Mouse (Mus musculus) forebrain, embryonic 12.5 days (tissue): Measurements from ENCODE around the gene Zfp287. TPM values are rescaled to one million over a fixed set of nuclear protein-coding genes. Genes with fewer than 3 reads are reported as not detected.

ENCODE experiments used
- ATAC-seq: fragments of 200-750 bp; cut with Nextera tagmentation; 2 replicates; pipeline ENCODE4 v1.8.0; 2017; ENCODE audit warnings: moderate TSS enrichment; ENCODE audit not compliant: low FRiP score
- H3K27ac ChIP-seq: fragments of 300-500 bp; sonication (generic); 2 replicates; pipeline ENCODE4 v1.5.1; 2016; ENCODE audit warnings: mild to moderate bottlenecking
- H3K27me3 ChIP-seq: fragments of 300-500 bp; sonication (generic); 2 replicates; pipeline ENCODE4 v1.6.1; 2016; ENCODE audit warnings: mild to moderate bottlenecking
- H3K36me3 ChIP-seq: fragments of 300-500 bp; sonication (generic); replicated peaks from 2 replicates; pipeline ENCODE4 v1.6.1; 2016; ENCODE audit warnings: mild to moderate bottlenecking
- H3K4me1 ChIP-seq: fragments of 300-500 bp; sonication (generic); 2 replicates; pipeline ENCODE4 v1.6.1; 2016
- H3K4me2 ChIP-seq: fragments of 300-500 bp; sonication (generic); 2 replicates; pipeline ENCODE4 v1.6.1; 2016; ENCODE audit warnings: mild to moderate bottlenecking, moderate library complexity
- H3K4me3 ChIP-seq: fragments of 300-500 bp; sonication (generic); replicated peaks from 2 replicates; pipeline ENCODE4 v1.5.1; 2016; ENCODE audit warnings: mild to moderate bottlenecking
- H3K9ac ChIP-seq: fragments of 300-500 bp; sonication (generic); 2 replicates; pipeline ENCODE4 v1.6.1; 2016; ENCODE audit warnings: mild to moderate bottlenecking
- H3K9me3 ChIP-seq: fragments of 300-500 bp; sonication (generic); 2 replicates; pipeline ENCODE4 v1.6.1; 2016
- WGBS: fragments of 180-500 bp; shearing (Covaris S2); methylation state at CpG from one replicate; pipeline ENCODE4 v1.1.7; 2016; 5-methylcytosine and 5-hydroxymethylcytosine counted together
- polyA plus RNA-seq: library from polyadenylated mRNA; unstranded; fragments of >200 nt; fragmentation: Nextera tagmentation; extraction: Ambion mirVana; gene quantifications from 2 replicates; pipeline ENCODE4 v1.2.1, GENCODE M21; 2016

Gene Zfp287
- polyA plus RNA-seq, 1 experiment from 2014 or later: 20.5 TPM

DNA sequence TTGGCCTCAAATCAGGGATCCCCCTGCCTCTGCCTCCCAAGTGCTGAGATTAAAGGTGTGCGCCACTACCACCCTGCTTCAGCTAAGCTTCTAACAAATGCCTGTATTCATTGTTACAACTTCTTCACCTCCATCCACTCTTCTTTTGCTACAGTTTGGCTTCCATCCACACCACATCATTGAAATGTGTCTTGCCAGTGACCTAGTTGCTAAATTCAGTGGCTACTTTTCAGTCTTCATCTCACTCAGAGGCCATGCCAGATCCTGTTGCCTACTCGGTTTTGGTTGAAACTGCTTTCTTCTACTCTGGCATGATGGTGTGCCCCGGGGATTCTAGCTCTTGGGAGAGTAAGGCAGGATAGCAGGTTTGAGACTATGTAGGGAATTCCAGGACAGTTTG, 80.1 kb downstream of the Zfp287 start:
- H3K27me3 ChIP-seq: no peaks in the 10 kb centered on the region
- H3K4me3 ChIP-seq: no peak overlapping the region
- H3K36me3 ChIP-seq: peaks cover 12% of the 10 kb centered on the region
- no peak for ATAC-seq
- WGBS: 88% methylated on average over 3 of the region's 3 CpGs
- no peak overlapping the region for H3K4me2 ChIP-seq
- peaks cover 26% of the 10 kb centered on the region for H3K4me1 ChIP-seq
- H3K9ac ChIP-seq: no peak overlapping the region
- no peaks in the 10 kb centered on the region for H3K9me3 ChIP-seq
- H3K27ac ChIP-seq: no peak overlapping the region

Other genes starting within 250 kb of the Zfp287 start
- 85.7 and 90.0 TPM in 2 replicates for gene Cenpv, start 192.6 kb downstream of the Zfp287 start, polyA plus RNA-seq
- 3,704 and 3,828 TPM in 2 replicates for gene Ubb, start 180.7 kb downstream of the Zfp287 start, polyA plus RNA-seq
- 6.4 and 7.3 TPM in 2 replicates for gene Trpv2, start 157.4 kb downstream of the Zfp287 start, polyA plus RNA-seq
- gene Lrrc75a, start 83.4 kb downstream of the Zfp287 start, polyA plus RNA-seq: 12.6 and 15.1 TPM in 2 replicates
- 36.8 and 38.1 TPM in 2 replicates for gene Mmgt2, start 83.2 kb downstream of the Zfp287 start, polyA plus RNA-seq
- not detected in 2 replicates for gene Gm10428, start 21.2 kb upstream of the Zfp287 start, polyA plus RNA-seq
- gene Zfp286, start 57.6 kb upstream of the Zfp287 start, polyA plus RNA-seq: 31.9 and 33.6 TPM in 2 replicates
- gene Trim16, start 88.3 kb upstream of the Zfp287 start, polyA plus RNA-seq: 4.4 and 5.3 TPM in 2 replicates
- gene Fbxw10, start 115.2 kb upstream of the Zfp287 start, polyA plus RNA-seq: 0.24 and 0.62 TPM in 2 replicates
- gene Tvp23b, start 147.6 kb upstream of the Zfp287 start, polyA plus RNA-seq: 41.3 and 42.2 TPM in 2 replicates
- gene Cdrt4, start 219.3 kb upstream of the Zfp287 start, polyA plus RNA-seq: not detected in 2 replicates